Mouse (Mus musculus) neural tube, embryonic 13.5 days (tissue): ENCODE measurements around the gene 4922502D21Rik. TPM values are rescaled to one million over a fixed set of nuclear protein-coding genes. Genes with fewer than 3 reads are reported as not detected.

Source experiments
- ATAC-seq: fragments of 200-750 bp; cut with Nextera tagmentation; 2 replicates; pipeline ENCODE4 v1.8.0; 2017; ENCODE audit warnings: low read depth, mild to moderate bottlenecking, moderate TSS enrichment, moderate library complexity
- H3K27ac ChIP-seq: fragments of 300-500 bp; sonication (generic); replicated peaks from 2 replicates; pipeline ENCODE4 v1.5.1; 2015; ENCODE audit warnings: moderate library complexity, mild to moderate bottlenecking, inconsistent platforms
- H3K27me3 ChIP-seq: fragments of 300-500 bp; sonication (generic); 2 replicates; pipeline ENCODE4 v1.6.1; 2015; ENCODE audit warnings: mild to moderate bottlenecking, inconsistent platforms
- H3K36me3 ChIP-seq: fragments of 300-500 bp; sonication (generic); 2 replicates; pipeline ENCODE4 v1.6.1; 2015; ENCODE audit warnings: mild to moderate bottlenecking, inconsistent platforms
- H3K4me1 ChIP-seq: fragments of 300-500 bp; sonication (generic); replicated peaks from 2 replicates; pipeline ENCODE4 v1.6.1; 2015; ENCODE audit warnings: inconsistent platforms
- H3K4me2 ChIP-seq: fragments of 300-500 bp; sonication (generic); 2 replicates; pipeline ENCODE4 v1.6.1; 2015; ENCODE audit warnings: inconsistent platforms, mild to moderate bottlenecking, moderate library complexity
- H3K4me3 ChIP-seq: fragments of 300-500 bp; sonication (generic); 2 replicates; pipeline ENCODE4 v1.5.1; 2015; ENCODE audit warnings: mild to moderate bottlenecking, inconsistent platforms
- H3K9ac ChIP-seq: fragments of 300-500 bp; sonication (generic); 2 replicates; pipeline ENCODE4 v1.6.1; 2015; ENCODE audit warnings: moderate library complexity, mild to moderate bottlenecking, inconsistent platforms
- H3K9me3 ChIP-seq: fragments of 300-500 bp; sonication (generic); 2 replicates; pipeline ENCODE4 v1.6.1; 2016; ENCODE audit warnings: inconsistent platforms
- WGBS: fragments of 180-500 bp; shearing (Covaris S2); methylation state at CpG from one replicate; pipeline ENCODE4 v1.1.7; 2015; 5-methylcytosine and 5-hydroxymethylcytosine counted together
- polyA plus RNA-seq: library from polyadenylated mRNA; unstranded; fragments of >200 nt; fragmentation: Nextera tagmentation; extraction: Ambion mirVana; gene quantifications from 2 replicates; pipeline ENCODE4 v1.2.1, GENCODE M21; 2015

4922502D21Rik gene
- polyA plus RNA-seq, 1 experiment from 2014 or later: not detected

DNA sequence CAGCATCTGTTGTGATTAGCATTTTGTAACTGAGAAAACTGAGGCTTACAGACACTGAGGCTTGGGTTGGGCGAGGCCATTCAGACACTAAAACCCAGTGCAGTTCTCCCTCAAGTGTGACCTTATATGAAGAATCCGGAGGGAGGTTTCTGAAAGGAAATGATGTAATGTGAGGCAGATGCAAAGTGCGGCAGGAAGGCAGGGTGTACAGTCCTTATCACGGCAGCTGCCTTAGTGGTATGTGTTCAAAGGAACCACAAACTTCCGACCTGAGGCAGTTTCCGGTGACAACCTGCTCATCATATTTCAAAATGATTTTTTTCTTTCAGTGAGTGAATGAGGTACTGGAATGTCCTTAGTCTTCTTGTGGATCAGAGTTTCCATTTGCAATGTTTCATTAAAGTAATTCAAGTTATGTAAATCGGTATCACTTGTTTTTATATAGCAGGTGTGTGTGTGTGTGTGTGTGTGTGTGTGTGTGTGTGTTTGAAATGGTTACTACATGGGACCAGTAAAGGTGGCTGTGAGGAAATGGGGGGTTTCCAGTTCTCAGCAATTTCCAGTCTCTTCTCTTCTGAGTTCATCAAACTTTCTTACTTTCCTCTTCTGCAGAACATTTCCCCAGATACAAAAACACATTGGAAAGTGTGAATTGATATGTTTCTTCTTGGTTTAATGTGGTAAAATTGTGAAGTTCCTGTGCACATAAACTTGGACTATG, 47.1 kb downstream of the 4922502D21Rik start:
- H3K9ac ChIP-seq: no peak overlapping the region
- no peak overlapping the region for H3K4me3 ChIP-seq
- no peaks in the 10 kb centered on the region for H3K9me3 ChIP-seq
- WGBS: 85% methylated on average over 7 of the region's 7 CpGs
- no peaks in the 10 kb centered on the region for H3K36me3 ChIP-seq
- no peak for ATAC-seq
- H3K4me1 ChIP-seq: no peaks in the 10 kb centered on the region
- H3K27ac ChIP-seq: no peak overlapping the region
- H3K27me3 ChIP-seq: no peaks in the 10 kb centered on the region
- H3K4me2 ChIP-seq: no peak overlapping the region

DNA sequence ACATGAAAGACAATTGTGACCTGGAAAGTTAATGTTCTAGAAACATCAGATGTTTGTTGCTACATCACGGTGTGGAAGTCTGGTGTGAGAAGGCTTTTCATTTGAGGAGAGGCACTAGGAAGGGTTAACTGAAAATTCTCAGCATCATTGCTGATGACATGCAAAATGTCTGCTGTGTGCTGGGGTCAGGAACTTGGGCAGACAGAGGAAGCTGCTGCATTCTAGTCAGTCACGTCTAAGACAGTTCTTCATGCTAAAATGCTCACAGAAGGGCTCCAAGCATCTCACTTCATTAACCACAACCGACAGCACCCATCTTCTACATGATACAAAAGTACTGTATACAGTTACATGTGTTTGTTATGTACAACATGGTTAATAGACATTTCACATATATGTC, 48.3 kb downstream of the 4922502D21Rik start:
- 71% methylated on average over 3 of the region's 3 CpGs for WGBS
- no peak overlapping the region for H3K9ac ChIP-seq
- no peaks in the 10 kb centered on the region for H3K36me3 ChIP-seq
- no peak for ATAC-seq
- no peaks in the 10 kb centered on the region for H3K9me3 ChIP-seq
- H3K27ac ChIP-seq: no peak overlapping the region
- H3K4me2 ChIP-seq: no peak overlapping the region
- no peaks in the 10 kb centered on the region for H3K4me1 ChIP-seq
- no peak overlapping the region for H3K4me3 ChIP-seq
- H3K27me3 ChIP-seq: no peaks in the 10 kb centered on the region

GRCm38 (mm10) chr6:129276483-129276882, 55.1 kb downstream of the 4922502D21Rik start:
- Histone ChIP-seq H3K4me3 (no peak overlapping the region), H3K4me1 (no peaks in the 10 kb centered on the region), H3K36me3 (no peaks in the 10 kb centered on the region), H3K9me3 (no peaks in the 10 kb centered on the region), H3K27ac (no peak overlapping the region), H3K9ac (no peak overlapping the region), H3K27me3 (no peaks in the 10 kb centered on the region), H3K4me2 (no peak overlapping the region)
- ATAC-seq: no peak
- WGBS: 95% methylated on average over 2 of the region's 2 CpGs

DNA sequence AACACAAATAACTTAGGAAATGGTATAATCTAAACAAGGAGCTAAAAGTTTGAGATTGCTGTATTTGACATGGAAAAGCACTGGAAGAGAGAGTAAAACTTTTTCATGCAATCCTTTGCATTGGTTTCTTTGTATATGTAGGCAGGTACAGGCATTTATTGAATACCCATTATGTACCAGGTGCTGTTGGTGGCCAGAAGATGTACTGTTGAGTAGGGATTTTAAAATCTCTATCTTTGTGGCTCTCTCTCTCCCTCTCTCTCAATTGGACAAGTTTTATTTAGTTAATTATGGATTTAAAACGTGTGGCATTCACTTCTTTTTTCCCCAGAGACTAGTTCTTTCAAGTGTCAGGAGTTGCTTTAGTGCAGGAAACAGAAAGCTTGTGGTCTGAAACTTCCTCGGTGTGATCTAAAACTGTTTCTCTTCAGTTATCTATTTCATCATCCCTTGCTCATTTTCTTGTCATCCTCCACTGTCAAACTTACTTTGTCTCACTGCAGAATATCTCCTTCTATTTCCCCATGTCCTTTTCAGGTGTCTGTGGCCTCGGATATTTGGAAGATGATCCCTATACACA, 55.9 kb downstream of the 4922502D21Rik start:
- 70% methylated on average over 3 of the region's 3 CpGs for WGBS
- no peak for ATAC-seq
- no peaks in the 10 kb centered on the region for H3K9me3 ChIP-seq
- no peaks in the 10 kb centered on the region for H3K36me3 ChIP-seq
- H3K4me2 ChIP-seq: no peak overlapping the region
- no peaks in the 10 kb centered on the region for H3K4me1 ChIP-seq
- H3K4me3 ChIP-seq: no peak overlapping the region
- H3K9ac ChIP-seq: no peak overlapping the region
- no peaks in the 10 kb centered on the region for H3K27me3 ChIP-seq
- H3K27ac ChIP-seq: no peak overlapping the region

DNA sequence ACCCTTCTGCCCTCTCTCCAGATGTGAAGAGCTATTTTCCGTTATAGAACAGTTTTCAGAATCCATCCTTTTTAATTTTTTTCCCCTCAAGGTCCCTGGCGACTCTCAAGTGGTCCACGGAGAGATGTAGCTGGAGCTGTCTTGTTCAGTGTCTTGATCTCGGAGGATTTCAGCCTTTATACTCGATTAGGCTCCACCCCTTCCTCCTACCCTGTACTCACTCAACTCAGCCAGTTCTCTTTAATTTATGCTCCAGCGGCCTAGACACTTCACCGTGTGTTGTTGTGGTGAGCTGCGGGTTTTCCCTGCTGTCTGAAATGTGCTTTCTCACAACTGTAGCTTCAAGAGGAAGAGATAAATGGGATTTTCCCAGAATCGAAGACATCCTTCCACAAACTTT, 56.4 kb downstream of the 4922502D21Rik start, which contains the start of gene Cd69:
Gene Cd69 (minus strand): TSS at position 217 of the 400 bp plus-strand sequence.
- no peaks in the 10 kb centered on the region for H3K9me3 ChIP-seq
- H3K4me3 ChIP-seq: no peak within 1 kb of the TSS
- H3K27ac ChIP-seq: no peak within 1 kb of the TSS
- H3K4me2 ChIP-seq: no peak within 1 kb of the TSS
- H3K4me1 ChIP-seq: no peaks in the 10 kb centered on the region
- ATAC-seq: no peak
- H3K27me3 ChIP-seq: no peaks in the 10 kb centered on the region
- no peaks in the 10 kb centered on the region for H3K36me3 ChIP-seq
- no peak within 1 kb of the TSS for H3K9ac ChIP-seq
- WGBS: 78% methylated on average over 9 of the region's 9 CpGs

DNA sequence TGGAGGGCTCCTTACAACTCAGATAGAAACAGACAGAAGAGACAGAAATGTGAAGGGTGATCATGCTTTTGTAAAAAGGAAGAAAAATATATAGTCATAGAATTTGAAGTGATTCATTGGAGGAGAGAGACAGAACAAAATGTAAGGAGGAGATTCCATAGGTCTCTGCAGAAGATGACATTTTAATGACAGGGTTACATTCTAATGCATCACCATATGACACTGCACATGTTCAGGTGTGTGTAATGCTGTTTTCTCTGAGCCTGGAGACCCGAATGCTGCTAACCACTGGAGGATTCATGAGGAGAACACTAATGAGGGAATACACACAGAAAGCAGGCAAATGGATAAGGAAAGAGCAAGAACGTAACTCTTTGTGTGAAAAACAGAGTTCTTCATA, 57.1 kb downstream of the 4922502D21Rik start:
- H3K36me3 ChIP-seq: no peaks in the 10 kb centered on the region
- ATAC-seq: no peak
- H3K9ac ChIP-seq: no peak overlapping the region

GRCm38 (mm10) chr6:129273662-129274061, 57.9 kb downstream of the 4922502D21Rik start:
- ATAC-seq: no peak
- Histone ChIP-seq H3K4me3 (no peak overlapping the region), H3K9ac (no peak overlapping the region), H3K36me3 (no peaks in the 10 kb centered on the region), H3K4me2 (no peak overlapping the region), H3K27me3 (no peaks in the 10 kb centered on the region), H3K9me3 (no peaks in the 10 kb centered on the region), H3K27ac (no peak overlapping the region), H3K4me1 (no peaks in the 10 kb centered on the region)
- WGBS: 87% methylated on average over 3 of the region's 3 CpGs

More for the DNA sequence above, 57.1 kb downstream of the 4922502D21Rik start:
- no peak overlapping the region for H3K4me2 ChIP-seq
- no peak overlapping the region for H3K27ac ChIP-seq
- H3K4me1 ChIP-seq: no peaks in the 10 kb centered on the region
- no peaks in the 10 kb centered on the region for H3K9me3 ChIP-seq
- 88% methylated on average over 2 of the region's 2 CpGs for WGBS
- H3K27me3 ChIP-seq: no peaks in the 10 kb centered on the region
- H3K4me3 ChIP-seq: no peak overlapping the region

Other genes with a start within 250 kb of the 4922502D21Rik start
- not detected in 2 replicates for gene Clec2e, start 230.9 kb downstream of the 4922502D21Rik start, polyA plus RNA-seq
- gene Clec2d, start 151.2 kb downstream of the 4922502D21Rik start, polyA plus RNA-seq: not detected in 2 replicates
- not detected in 2 replicates for gene Cd69, start 56.4 kb downstream of the 4922502D21Rik start, polyA plus RNA-seq
- 0.50 and 0.58 TPM in 2 replicates for gene Clec12a, start 10.9 kb upstream of the 4922502D21Rik start, polyA plus RNA-seq
- gene Clec12b, start 54.1 kb upstream of the 4922502D21Rik start, polyA plus RNA-seq: not detected in 2 replicates
- 2.0 and 3.0 TPM in 2 replicates for gene Clec1b, start 65.5 kb upstream of the 4922502D21Rik start, polyA plus RNA-seq
- 0.25 and 0.26 TPM in 2 replicates for gene Clec9a, start 77.1 kb upstream of the 4922502D21Rik start, polyA plus RNA-seq
- 1.4 and 3.0 TPM in 2 replicates for gene Clec1a, start 120.2 kb upstream of the 4922502D21Rik start, polyA plus RNA-seq
- gene Olr1, start 175.4 kb upstream of the 4922502D21Rik start, polyA plus RNA-seq: 0.06 TPM in 1 of 2 replicates, not detected in the other
- 0.11 and 0.37 TPM in 2 replicates for gene Tmem52b, start 180.8 kb upstream of the 4922502D21Rik start, polyA plus RNA-seq
- gene Gabarapl1, start 201.4 kb upstream of the 4922502D21Rik start, polyA plus RNA-seq: 173 and 185 TPM in 2 replicates
- gene Klre1, start 246.1 kb upstream of the 4922502D21Rik start, polyA plus RNA-seq: not detected in 2 replicates